Mouse (Mus musculus) brown adipose tissue, adult 24 weeks (tissue): ENCODE results near the gene Olfr1066. TPM values are rescaled to one million over a fixed set of nuclear protein-coding genes. Genes with fewer than 3 reads are reported as not detected.
"Not testable (repeated sequence)": the region's sequence is repeated elsewhere in the genome, so short reads cannot be mapped to it uniquely, and the experiment has no call there.

ENCODE experiments used
- H3K27ac ChIP-seq: fragments of 200-500 bp; replicated peaks from 2 replicates; pipeline ENCODE4 v1.5.1; 2012; ENCODE audit warnings: low read depth, mild to moderate bottlenecking, low read length
- H3K4me1 ChIP-seq: fragments of 200-500 bp; 2 replicates; pipeline ENCODE4 v1.6.1; 2012; ENCODE audit warnings: low read length, mixed read lengths; ENCODE audit not compliant: control insufficient read depth, insufficient read depth, insufficient read length
- H3K4me3 ChIP-seq: fragments of 200-500 bp; 2 replicates; pipeline ENCODE4 v1.5.1; 2012; ENCODE audit warnings: low read depth, mild to moderate bottlenecking, low read length, moderate library complexity; ENCODE audit not compliant: insufficient read depth
- polyA plus RNA-seq: library from polyadenylated mRNA; stranded (reverse); fragments of >200 nt; gene quantifications from 2 replicates; pipeline ENCODE4 v1.2.4, GENCODE M21; 2012; ENCODE audit not compliant: missing spikeins, insufficient read depth, insufficient read length

Olfr1066 gene
- polyA plus RNA-seq, result not detected in 2 replicates

- H3K4me1 ChIP-seq, result no peaks in the 10 kb centered on the region
- no peak within 1 kb of the TSS for H3K27ac ChIP-seq
- no peak within 1 kb of the TSS for H3K4me3 ChIP-seq
Measured at GRCm38 (mm10) chr2:86456169-86456568, at the start of gene Olfr1066. Gene Olfr1066 (minus strand): TSS chr2:86456269.

GRCm38 (mm10) chr2:86487286-86487685 is 31.2 kb upstream of the Olfr1066 start, which contains the start of gene Olfr228:
Gene Olfr228 (minus strand): TSS chr2:86487386.
- Histone ChIP-seq H3K27ac (no peak within 1 kb of the TSS), H3K4me3 (no peak within 1 kb of the TSS), H3K4me1 (no peaks in the 10 kb centered on the region)

- Histone ChIP-seq H3K4me1 (no peaks in the 10 kb centered on the region), H3K27ac (no peak overlapping the region), H3K4me3 (no peak overlapping the region)
Measured at GRCm38 (mm10) chr2:86464442-86465109, 8.5 kb upstream of the Olfr1066 start.

- Histone ChIP-seq H3K4me3 (no peak overlapping the region), H3K27ac (no peak overlapping the region), H3K4me1 (no peaks in the 10 kb centered on the region)
Measured at GRCm38 (mm10) chr2:86460434-86460833, 4.4 kb upstream of the Olfr1066 start.

GRCm38 (mm10) chr2:86450491-86450890 is 5.6 kb downstream of the Olfr1066 start, which contains the start of gene Olfr1065:
Gene Olfr1065 (minus strand): TSS chr2:86450591.
- not testable (repeated sequence) for H3K27ac ChIP-seq, H3K4me1 ChIP-seq, H3K4me3 ChIP-seq

- not testable (repeated sequence) for H3K27ac ChIP-seq, H3K4me3 ChIP-seq, H3K4me1 ChIP-seq
Measured at GRCm38 (mm10) chr2:86442101-86442500, 14.0 kb downstream of the Olfr1066 start.

- not testable (repeated sequence) for H3K4me3 ChIP-seq, H3K4me1 ChIP-seq, H3K27ac ChIP-seq
Measured at GRCm38 (mm10) chr2:86428511-86428910, 27.6 kb downstream of the Olfr1066 start.

- H3K4me3 ChIP-seq, H3K27ac ChIP-seq, H3K4me1 ChIP-seq: not testable (repeated sequence)
Measured at GRCm38 (mm10) chr2:86426649-86427048, 29.4 kb downstream of the Olfr1066 start, which contains the start of gene Olfr1062. Gene Olfr1062 (minus strand): TSS chr2:86426749.

- no peak within 1 kb of the TSS for H3K4me3 ChIP-seq
- H3K27ac ChIP-seq, result no peak within 1 kb of the TSS
- H3K4me1 ChIP-seq, result no peaks in the 10 kb centered on the region
Measured at GRCm38 (mm10) chr2:86413950-86414349, 42.1 kb downstream of the Olfr1066 start, which contains the start of gene Olfr1061. Gene Olfr1061 (minus strand): TSS chr2:86414050.

Other genes with a start within 250 kb of the Olfr1066 start
- not detected in 2 replicates for gene Olfr1046, start 237.0 kb downstream of the Olfr1066 start, polyA plus RNA-seq
- gene Olfr1047, start 224.9 kb downstream of the Olfr1066 start, polyA plus RNA-seq, result not detected in 2 replicates
- not detected in 2 replicates for gene Olfr1048, start 216.0 kb downstream of the Olfr1066 start, polyA plus RNA-seq
- gene Olfr1049, start 197.9 kb downstream of the Olfr1066 start, polyA plus RNA-seq, result not detected in 2 replicates
- not detected in 2 replicates for gene Olfr1051, start 177.2 kb downstream of the Olfr1066 start, polyA plus RNA-seq
- gene Olfr1052, start 163.8 kb downstream of the Olfr1066 start, polyA plus RNA-seq, result not detected in 2 replicates
- gene Olfr1053, start 141.0 kb downstream of the Olfr1066 start, polyA plus RNA-seq, result not detected in 2 replicates
- not detected in 2 replicates for gene Olfr1054, start 120.8 kb downstream of the Olfr1066 start, polyA plus RNA-seq
- gene Olfr1055, start 106.0 kb downstream of the Olfr1066 start, polyA plus RNA-seq, result not detected in 2 replicates
- not detected in 2 replicates for gene Olfr1056, start 93.8 kb downstream of the Olfr1066 start, polyA plus RNA-seq
- gene Olfr1057, start 77.9 kb downstream of the Olfr1066 start, polyA plus RNA-seq, result not detected in 2 replicates
- gene Olfr1058, start 67.7 kb downstream of the Olfr1066 start, polyA plus RNA-seq, result not detected in 2 replicates
- gene Olfr1061, start 42.2 kb downstream of the Olfr1066 start, polyA plus RNA-seq, result not detected in 2 replicates
- gene Olfr1062, start 29.5 kb downstream of the Olfr1066 start, polyA plus RNA-seq, result not detected in 2 replicates
- not detected in 2 replicates for gene Olfr1065, start 5.7 kb downstream of the Olfr1066 start, polyA plus RNA-seq
- not detected in 2 replicates for gene Olfr228, start 31.1 kb upstream of the Olfr1066 start, polyA plus RNA-seq
- gene Olfr1076, start 52.2 kb upstream of the Olfr1066 start, polyA plus RNA-seq, result not detected in 2 replicates
- not detected in 2 replicates for gene Olfr1079, start 86.2 kb upstream of the Olfr1066 start, polyA plus RNA-seq
- not detected in 2 replicates for gene Olfr1080, start 102.0 kb upstream of the Olfr1066 start, polyA plus RNA-seq
- gene Olfr1082, start 142.7 kb upstream of the Olfr1066 start, polyA plus RNA-seq, result not detected in 2 replicates
- not detected in 2 replicates for gene Olfr1084, start 183.5 kb upstream of the Olfr1066 start, polyA plus RNA-seq
- not detected in 2 replicates for gene Olfr1085, start 205.8 kb upstream of the Olfr1066 start, polyA plus RNA-seq
- not detected in 2 replicates for gene Olfr1086, start 223.8 kb upstream of the Olfr1066 start, polyA plus RNA-seq
- not detected in 2 replicates for gene Olfr1087, start 242.1 kb upstream of the Olfr1066 start, polyA plus RNA-seq